Mouse (Mus musculus) cerebellum, adult 9-11 months (tissue): ENCODE measurements around the gene Chd3.

Source experiments
- DNase-seq: peaks from one replicate; pipeline ENCODE4 v3.0.0; 2022

The Chd3 gene

DNA sequence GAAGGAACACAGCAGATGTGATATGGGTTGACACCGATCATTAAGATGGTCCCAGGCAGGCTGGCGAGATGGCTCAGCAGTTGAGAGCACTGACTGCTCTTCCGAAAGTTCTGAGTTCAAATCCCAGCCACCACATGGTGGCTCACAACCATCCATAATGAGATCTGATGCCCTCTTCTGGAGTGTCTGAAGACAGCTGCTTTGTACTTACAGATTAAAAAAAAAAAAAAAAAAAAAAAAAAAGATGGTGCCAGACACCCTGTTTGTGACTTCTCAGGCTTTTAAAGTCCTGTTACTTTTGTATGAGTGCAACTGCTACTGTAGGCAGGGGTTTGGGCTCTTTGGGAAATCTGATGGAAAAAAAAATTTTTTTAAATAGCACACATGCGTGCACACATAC is 19.5 kb upstream of the Chd3 start:
- no peak for DNase-seq

DNA sequence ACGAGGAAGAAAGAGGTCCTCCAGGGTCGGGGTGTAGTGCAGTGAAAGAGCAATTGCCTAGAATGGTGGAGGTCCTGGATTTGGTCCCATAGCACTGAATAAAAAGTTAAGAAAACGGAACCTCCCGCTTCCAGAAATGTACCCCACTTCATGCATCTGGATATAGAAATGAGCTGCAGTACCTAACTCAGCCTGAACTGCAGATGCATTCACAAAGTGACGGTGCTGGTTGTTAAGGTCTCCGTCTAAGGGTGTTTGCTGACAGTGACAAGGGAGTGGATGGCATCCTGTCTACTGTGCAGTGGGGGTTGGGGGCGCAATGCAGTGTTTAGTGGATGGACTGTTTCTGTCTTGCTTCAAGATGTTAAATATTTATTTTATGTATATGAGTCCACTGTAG is 17.6 kb upstream of the Chd3 start:
- DNase-seq, result no peak

DNA sequence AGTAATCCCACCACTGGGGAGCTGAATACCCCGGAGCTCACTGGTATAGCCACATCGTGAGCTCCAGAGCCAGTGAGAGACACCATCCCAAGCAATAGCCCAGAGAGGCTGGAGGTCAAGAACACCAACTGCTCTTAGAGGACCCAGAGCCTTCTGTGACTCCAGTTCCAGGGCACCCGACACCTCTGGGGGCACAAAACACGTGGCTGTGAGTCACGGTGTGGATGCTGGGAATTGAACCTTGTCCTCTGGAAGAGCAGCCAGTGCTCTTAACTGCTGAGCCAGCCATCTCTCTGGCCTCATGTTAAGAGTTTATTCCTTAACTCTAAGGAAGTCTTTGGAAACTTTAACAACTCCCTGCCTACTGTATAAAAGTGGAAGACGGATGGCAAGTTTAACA is 15.8 kb upstream of the Chd3 start:
- DNase-seq, result no peak

DNA sequence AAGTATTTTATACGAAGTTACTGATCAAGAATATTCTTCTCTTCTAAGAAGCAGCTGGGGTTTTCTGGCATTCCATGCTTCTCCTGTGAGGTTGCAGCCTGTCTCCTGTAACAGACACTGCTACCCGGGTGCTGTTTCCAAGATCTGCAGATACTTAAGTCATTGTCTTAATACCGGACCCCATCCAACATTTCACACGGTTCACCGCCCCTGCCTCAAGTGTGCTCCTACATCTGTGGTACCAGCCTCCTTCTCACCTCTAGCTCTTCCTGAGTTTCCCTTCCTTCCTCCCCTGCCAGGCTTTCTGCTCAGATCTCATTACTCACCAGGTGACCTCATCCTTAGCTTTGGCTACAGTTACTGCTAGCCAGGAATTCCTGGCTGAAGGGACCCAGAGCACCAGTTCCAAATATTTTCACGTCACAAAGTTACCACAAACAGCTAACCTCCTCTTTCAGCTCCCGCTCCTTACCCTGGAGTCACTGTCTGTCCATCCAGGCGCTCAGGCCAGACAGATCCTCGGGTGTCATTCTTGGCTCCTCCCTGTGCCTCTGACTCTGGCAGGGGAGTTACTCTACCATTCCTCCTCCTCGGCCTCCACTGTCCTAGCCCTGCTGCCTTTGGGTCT is 13.4 kb upstream of the Chd3 start:
- DNase-seq, result no peak

DNA sequence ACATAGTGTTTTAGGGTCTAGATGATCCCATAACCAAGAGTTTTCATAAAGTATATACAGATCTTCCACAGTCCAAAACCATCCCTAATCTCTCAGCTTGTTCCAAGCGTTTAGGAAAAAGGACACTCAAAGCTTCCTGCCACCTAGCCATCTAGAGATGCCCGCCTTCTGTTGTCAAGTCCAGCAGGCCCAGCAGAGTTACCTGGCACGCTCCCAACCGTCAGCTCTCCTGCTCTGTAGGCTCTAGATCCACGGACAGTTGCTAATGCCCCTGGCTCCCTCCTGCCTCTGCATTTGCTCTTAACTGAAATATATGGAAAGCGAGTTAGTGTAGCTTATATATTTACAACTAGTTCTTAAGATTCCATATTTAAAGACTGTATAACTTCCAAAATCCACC is 12.2 kb upstream of the Chd3 start:
- peak; percentile 71 for DNase-seq

DNA sequence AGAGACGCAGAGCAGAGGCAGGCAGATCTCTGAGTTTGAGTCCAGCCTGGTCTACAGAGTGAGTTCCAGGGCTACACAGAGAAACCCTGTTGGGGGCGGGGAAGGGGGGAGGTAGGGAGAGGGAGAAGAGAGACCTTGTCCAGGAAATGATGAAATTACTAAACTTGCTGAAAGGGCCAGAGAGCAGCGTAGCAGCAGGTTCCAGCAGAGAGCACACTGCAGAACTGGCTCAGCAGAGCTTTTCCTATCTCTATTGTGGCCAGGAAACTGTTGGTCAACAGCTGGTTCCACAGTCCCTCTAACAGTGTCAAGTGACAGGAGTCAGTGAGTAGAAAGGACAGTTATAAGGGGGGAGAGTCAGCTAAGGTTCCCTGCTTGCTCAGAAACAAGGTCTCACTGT is 10.4 kb upstream of the Chd3 start:
- DNase-seq, result no peak

DNA sequence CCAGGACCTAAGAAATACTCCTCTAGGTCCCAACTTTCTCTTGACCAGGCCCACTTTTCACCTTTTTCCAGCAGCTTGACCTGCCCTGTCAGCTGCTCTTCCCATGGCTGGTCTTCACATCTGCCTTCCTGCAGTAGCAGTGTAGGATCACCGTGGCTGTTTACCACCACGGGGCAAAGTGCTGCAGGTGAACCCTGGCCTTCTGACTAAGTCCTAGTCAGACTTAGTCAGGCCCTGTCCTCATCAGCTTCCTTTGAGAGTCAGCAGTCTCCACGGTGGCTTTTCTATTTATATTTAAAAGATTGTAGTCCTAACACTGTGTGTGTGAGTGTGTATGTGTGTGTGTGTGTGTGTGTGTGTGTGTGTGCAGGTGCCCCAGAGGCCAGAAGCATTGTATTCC is 8.6 kb upstream of the Chd3 start:
- no peak for DNase-seq

DNA sequence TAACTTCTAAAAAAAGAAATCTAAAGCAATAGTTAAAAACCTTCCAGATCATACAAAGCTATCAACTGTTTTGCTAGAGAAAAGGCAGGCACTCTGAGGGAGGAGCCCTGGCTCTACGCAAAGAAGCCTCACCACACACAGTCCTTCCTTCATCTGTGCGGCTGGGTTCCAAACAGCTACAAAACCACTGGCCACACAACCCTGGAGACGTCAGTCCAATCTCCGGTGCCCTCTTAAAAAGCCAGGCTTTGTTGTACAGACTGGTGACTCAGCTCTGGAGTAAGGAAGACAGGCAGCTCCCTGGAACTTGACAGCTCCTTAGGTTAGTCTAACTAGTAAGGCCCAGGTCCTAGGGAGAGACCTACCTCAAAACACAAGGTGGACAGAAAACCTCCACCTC is 6.4 kb upstream of the Chd3 start:
- DNase-seq, result no peak

DNA sequence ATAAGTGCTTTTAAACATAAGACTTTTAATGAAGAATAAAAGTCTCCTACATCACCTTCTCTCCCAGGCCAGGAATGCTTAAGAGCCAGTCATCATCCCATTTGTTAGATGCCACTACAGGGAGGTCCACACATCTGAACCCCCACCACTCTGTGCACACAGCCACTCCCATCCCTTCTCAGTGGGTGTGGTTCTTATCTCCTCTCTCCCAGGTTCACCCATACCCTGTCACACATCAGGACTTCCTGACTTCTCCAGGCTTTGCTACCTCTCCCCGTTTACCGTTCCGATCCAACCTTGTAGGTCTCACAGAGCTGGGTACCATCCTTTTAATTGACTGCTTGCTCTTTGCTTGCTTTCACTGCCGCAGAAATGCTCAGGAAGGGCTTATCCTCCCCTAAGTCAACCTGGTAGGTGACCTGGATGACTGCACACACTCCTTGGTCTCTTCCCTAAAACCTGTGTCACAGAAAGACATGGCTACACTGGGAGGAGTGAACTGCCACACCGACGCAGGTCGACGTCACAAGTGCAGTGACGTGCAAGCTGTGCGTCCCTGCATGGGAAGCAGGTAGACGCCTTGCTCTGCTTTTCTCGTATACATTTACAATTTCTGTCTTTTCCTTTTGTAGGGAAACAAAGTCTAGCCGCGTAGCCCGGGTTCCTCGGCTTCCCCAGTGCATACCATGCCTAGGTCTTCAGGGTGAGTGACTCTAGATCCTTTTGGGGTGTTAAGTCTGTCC is 4.2 kb upstream of the Chd3 start:
- DNase-seq, result no peak

DNA sequence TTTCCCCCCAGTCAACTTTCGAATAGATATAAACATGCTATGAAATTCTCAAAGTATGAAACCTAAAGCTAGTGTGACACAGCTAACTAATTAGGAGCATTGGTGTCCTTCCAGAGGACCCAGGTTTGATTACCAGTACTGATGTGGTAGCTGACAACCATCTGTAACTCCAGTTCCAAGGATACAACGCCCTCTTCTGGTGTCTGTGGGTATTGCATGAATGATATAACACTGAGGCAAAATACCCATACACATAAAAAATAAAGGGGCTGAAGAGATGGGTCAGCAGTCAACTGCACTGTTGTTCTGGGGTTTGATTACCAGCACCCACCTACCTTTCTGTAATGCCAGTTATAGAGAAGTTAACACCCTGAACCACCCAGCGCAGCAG is 3.6 kb upstream of the Chd3 start:
- DNase-seq, result peak; percentile 43

DNA sequence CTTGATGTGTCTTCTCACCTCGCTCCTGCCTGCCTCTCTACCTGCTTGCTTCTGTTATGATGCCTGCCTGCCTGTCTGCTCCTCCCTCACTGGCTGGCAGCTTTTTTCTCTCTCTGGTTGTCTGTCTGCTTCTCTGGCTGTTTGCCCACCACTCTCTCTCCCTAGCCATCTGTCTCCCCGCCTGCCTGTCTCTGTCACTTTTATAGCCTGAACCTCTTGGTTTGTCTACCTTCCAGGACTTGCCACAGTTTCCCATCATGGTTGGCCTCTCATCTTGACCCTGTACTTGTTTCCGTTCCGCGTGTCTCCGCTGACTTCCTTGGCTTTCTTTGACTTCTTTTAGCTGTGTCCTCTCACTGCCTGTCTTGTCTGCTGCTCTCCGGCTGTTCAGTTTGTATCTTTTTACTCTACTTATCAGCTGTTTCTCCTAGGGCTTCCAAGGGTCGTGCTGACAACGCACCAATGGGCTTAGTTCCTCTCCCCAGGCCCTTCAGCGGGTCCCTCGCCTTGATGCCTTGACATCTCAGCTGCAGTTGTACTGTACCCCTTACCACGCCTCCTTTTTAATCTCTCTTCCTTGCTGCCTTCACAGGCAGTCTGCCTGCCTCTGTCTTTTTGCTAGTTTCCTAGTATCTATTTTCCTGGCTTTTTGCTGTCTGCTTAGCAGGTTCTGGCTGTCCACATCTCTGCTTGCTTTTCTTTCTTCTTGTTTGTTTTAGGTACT is 3.0 kb upstream of the Chd3 start:
- DNase-seq, result peak; percentile 96

DNA sequence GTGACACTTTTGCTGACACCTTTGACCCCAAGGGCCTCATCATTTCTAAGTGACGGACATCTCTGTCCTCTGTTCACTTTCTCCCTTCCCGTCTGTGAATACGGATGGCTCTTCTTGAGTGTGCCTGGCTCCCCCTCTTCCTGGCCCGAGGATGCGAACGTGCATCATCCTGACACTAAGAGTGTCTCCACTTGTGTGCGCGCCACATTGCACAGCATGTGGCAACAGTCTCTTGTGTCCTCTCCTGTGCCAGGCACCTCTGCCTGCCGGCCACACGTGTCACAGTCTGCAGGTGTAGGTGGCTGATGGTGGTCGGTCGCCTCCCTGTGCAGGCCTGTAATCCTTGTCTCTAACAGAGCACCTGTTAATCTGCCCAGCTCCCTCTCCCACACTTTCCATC is 2.4 kb upstream of the Chd3 start:
- no peak for DNase-seq

DNA sequence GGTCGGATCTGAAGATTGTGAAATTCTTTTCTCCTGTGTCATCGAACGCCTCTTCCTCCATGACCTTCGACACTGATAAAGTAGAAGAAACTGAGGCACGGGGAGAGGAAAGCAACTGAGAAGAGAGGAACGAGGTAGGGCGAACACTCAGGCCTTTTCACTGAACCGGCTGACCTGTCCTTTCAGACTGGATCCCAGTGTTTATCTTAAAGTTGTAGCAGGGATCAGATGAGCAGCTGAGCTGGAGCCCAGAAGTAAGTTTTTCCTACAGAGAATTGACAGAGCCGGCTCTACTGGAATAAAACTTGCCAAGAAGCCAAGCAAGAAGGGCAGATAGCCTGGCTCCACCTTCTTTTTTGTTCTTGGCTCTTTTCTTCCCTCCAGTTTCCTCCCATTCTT is 1.6 kb upstream of the Chd3 start:
- no peak for DNase-seq

DNA sequence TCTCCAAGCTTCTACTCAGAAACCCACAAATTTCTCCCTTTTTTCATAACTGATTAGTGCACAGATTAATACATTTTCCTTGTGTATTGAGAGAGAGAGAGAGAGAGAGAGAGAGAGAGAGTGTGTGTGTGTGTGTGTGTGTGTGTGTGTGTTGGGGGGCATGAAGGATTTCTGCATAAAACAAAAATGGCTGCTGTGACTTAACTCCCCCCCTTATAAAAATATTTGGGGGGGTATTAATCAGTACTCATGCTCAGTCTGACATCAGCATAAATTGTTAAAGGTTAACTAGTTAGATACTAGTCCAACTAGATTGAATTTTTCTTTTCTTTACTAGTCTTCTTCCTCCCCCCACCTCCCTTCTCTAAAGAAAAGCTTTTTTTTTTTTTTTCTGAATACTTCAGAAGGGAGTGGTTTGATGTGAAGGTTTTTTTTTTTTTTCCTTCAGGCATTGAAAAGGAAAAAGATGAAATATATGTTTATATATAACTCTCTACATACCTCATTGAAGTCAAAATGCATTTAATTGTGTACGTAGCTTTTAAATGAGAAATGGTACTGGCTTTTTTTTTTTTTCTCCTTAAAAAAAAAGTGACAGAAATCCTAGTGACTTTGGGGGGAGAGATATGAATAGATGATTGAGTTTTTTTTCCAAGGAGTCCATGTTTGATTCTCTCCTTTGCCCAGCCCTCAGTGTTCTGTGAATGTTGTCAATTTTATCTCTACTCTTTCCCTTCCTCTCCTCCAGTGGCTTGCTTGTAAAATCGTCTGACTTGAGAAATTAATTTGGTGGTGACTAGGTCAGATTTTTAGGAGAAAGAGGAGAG is 997 bp upstream of the Chd3 start:
- DNase-seq, result no peak

DNA sequence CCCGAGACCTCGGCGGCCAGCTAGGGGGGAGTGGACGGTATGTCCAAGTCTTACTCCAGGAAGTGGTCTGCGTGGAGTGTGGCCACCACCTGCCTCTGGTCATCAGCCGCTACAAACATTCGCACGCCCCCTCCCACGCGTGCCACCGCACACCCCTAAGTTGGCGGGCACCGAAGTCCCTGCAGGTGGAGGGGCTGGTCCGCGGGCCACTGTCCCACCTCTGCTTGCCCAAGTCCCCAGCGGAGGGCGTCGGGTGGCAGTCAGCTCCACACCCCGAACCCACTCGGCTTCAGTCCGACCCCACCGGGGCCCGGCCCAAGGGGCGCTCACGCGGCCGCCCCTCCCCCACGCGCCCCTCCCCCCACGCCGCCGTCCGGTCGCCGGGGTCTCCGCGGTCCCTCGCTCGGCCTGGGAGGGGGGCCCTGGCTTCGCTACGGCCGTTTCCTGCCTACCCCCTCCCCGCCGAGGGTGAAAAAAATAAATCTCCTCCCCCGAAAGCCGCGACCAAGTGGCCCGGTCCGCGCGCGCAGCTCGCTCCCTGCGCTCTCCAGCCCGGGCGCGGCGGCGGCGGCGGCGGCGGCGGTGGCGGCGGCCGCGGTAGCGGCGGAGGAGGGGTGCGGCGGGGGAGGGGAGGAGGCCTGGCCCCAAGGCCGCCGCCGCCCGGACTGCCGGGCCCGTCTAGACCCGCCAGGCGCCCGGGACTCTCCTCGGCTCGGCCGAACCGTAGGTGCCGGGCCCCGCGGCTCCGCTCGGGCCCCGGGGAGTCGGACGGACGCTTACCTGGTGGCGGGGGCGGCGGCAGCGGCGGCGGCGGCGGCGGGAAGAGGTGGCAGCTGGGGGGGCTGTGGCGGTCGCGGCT is 621 bp downstream of the Chd3 start:
- DNase-seq, result peak; percentile 73

DNA sequence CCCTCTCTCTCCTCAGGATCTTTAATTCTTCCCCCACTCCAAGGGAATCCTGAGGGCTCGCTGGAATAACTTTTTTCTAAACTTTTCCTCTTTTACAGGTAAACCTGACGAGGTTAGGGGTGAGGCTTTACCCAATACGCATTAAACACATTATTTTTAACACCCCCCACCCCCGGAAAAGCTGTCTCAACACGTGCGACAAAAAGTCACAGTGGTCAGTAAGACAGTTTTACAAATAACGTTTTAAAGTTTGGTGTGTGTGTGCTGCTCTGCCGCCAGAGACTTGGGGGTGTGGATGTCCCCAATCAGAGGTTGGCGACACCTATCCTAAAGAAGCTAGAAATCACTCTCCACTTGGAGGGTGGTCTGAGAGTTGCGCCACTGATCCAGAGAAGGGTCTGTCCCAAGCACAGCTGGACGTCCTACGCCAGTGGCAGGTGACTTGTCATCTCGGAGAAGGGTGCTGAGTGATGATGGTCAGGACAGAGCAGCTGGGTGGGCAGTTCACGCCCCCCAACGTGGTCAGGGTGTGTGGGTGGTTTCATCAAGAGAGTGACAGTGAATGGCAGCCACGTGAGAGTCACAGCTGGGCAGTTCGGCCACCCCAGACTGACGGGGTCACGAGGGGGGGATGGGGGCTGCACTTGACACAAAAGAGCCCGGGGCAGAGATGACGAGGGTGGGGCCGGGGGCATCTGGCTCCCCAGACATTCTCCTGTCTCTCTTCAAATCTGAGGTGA is 1.4 kb downstream of the Chd3 start:
- peak; percentile 68 for DNase-seq

DNA sequence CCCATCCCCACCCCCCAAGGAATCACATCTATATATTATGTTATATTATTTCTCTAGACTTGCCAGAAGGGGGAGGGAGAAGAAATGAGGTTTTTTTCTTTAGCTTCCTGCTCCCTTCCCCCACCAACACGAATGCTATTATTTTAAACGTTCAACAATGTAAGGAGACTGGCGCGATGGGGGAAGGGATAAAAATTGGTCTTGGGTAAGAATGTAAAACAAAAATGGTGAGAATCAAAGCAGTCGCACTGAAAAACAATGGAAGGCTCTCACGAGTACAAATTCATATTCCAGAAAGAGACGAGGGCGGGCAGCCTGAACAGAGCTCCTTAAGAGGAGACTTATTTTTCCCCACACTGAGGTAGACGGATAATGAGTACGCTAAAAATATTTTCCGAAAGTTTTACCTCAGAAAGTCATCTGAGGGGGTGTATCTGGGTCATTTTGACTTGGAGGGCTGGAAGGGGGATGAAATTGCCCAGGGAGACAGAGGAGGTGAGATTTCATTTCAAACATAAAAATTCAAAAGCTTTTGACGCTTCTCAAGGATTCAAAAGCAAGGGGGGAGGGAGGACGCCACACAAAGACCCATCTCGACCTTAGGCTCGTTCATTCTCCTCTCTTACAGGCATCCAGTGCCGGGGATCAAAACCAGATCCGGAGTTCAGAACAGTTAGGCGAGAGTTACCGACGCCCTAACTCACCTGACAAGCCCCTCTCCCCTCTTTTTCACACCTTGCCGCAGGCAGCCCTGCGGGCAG is 2.2 kb downstream of the Chd3 start:
- DNase-seq, result peak; percentile 41

DNA sequence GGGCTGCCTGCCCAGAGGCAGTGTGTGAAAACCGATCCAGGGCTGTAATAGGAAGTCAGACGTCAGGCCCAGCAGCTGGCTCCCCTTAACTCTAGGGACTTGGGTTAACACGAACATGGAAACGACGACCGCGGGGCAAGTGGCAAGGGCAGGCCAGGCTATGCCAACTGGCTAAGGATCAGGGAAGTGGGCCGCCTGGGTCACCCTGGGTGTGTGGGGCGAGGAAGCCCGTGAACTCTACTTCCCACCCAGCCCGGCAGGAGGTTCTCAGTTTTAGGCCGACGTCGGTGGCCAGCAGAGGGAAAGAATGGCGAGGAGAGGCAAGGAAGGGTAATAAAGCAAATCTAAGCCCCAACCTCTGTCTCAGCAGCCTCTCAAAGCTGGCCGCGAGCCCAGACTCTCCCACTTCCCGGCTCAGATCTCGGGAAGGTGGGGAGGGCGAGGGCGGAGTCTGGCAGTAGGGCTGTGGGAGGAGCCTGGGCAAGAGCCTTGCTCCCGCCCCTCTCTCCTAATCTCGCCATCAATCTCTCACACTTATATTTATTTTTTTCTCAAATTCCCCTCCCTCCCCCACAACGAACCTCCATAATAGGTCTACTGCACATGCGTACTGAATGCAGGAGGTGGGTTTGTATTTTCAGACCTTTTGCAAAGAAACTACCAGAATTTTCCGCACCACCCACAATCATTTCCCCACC is 2.9 kb downstream of the Chd3 start:
- peak; percentile 86 for DNase-seq

DNA sequence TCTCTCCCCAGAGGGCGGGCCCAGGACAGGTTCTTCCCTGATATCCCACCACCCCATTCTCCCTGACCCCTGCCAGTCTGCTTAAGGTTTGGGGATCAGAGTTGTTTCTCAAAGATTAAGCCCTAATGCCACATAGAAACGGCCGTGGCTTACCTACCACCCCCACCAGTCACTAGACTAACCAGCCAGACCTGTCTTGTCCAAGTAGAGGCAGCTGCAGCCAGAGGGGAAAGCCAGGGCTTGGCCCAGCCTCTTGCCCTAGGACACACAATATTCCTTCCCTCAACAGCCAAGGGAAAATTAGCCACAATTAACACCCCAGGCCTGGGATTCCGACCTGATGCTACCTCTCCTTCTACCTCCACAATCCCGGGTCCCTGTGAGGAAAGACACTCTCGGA is 3.5 kb downstream of the Chd3 start:
- DNase-seq, result peak; percentile 41

DNA sequence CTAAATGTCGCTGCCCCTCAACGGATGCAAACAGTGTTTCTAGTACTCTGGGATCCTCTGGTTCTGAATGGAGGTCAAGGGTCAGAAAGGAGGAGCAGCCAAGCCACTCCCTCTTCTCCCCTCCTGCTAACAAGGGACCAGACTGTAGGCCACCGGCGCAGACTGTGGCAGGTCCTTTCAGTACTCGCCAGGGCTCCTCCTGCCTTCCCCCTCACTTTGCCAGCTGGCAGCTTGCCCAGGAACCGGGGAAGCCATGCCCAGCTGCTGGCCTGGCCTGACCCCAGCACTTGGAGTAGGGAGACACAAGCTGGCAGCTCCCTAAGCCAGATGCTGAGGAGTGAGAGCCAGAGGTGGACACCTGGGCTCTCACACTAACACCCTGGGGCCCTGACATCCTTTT is 4.3 kb downstream of the Chd3 start:
- DNase-seq, result peak; percentile 94
